Mouse (Mus musculus): ENCODE data around the gene Zfp462.

GRCm38 (mm10) chr4:55041106-55041730 lies 96.4 kb downstream of the Zfp462 start:
- TF ChIP-seq CTCF (IDR thresholded peaks at IDR 0.05; ENCODE audit: low read depth, low read length) (no peak), GATA1 (IDR thresholded peaks at IDR 0.05; ENCODE audit: borderline replicate concordance, low read length) (no peak)

Measured in G1E (cell line).